Mouse (Mus musculus): Measurements from ENCODE around the gene Hbq1a.
A peak's percentile ranks its signal among the peaks of the same experiment; 100 is the strongest.
"Not testable (repeated sequence)": the region's sequence is repeated elsewhere in the genome, so short reads cannot be mapped to it uniquely, and the experiment has no call there.

The Hbq1a gene

GRCm38 (mm10) chr11:32284582-32284981, 15.3 kb upstream of the Hbq1a start:
- DNase-seq (ENCODE audit: low read depth in 1 of 2, low spot score in 2 of 2) = not testable (repeated sequence)

- DNase-seq (ENCODE audit: low read depth in 1 of 2, low spot score in 2 of 2) = no peak
Measured at GRCm38 (mm10) chr11:32285031-32285775, 14.7 kb upstream of the Hbq1a start.

GRCm38 (mm10) chr11:32285887-32286286, 14.0 kb upstream of the Hbq1a start:
- DNase-seq (ENCODE audit: low read depth in 1 of 2, low spot score in 2 of 2) = not testable (repeated sequence)

GRCm38 (mm10) chr11:32286695-32287492, 13.0 kb upstream of the Hbq1a start, which contains the start of gene Hbq1b:
Gene Hbq1b, plus strand, starts transcription at chr11:32286965.
- DNase-seq (ENCODE audit: low read depth in 1 of 2, low spot score in 2 of 2) = peak; percentile 37 to 40

GRCm38 (mm10) chr11:32287493-32287825, 12.4 kb upstream of the Hbq1a start:
- no peak for DNase-seq (ENCODE audit: low read depth in 1 of 2, low spot score in 2 of 2)

- DNase-seq (ENCODE audit: low read depth in 1 of 2, low spot score in 2 of 2) = not testable (repeated sequence)
Measured at GRCm38 (mm10) chr11:32292819-32293218, 7.0 kb upstream of the Hbq1a start.

GRCm38 (mm10) chr11:32293479-32293878, 6.4 kb upstream of the Hbq1a start:
- not testable (repeated sequence) for DNase-seq (ENCODE audit: low read depth in 1 of 2, low spot score in 2 of 2)

GRCm38 (mm10) chr11:32296203-32296602, 3.7 kb upstream of the Hbq1a start, which contains the start of gene Hba-a2:
Gene Hba-a2, plus strand, starts transcription at chr11:32296489.
- DNase-seq (ENCODE audit: low read depth in 1 of 2, low spot score in 2 of 2) = not testable (repeated sequence)

GRCm38 (mm10) chr11:32297417-32297816, 2.5 kb upstream of the Hbq1a start:
- not testable (repeated sequence) for DNase-seq (ENCODE audit: low read depth in 1 of 2, low spot score in 2 of 2)

- no peak for DNase-seq (ENCODE audit: low read depth in 1 of 2, low spot score in 2 of 2)
Measured at GRCm38 (mm10) chr11:32297866-32298531, 1.9 kb upstream of the Hbq1a start.

GRCm38 (mm10) chr11:32298532-32298918, 1.3 kb upstream of the Hbq1a start:
- DNase-seq (ENCODE audit: low read depth in 1 of 2, low spot score in 2 of 2) = no peak

GRCm38 (mm10) chr11:32300279-32301267, 704 bp downstream of the Hbq1a start:
- no peak for DNase-seq (ENCODE audit: low read depth in 1 of 2, low spot score in 2 of 2)

GRCm38 (mm10) chr11:32301506-32301905, 1.6 kb downstream of the Hbq1a start:
- no peak for DNase-seq (ENCODE audit: low read depth in 1 of 2, low spot score in 2 of 2)

GRCm38 (mm10) chr11:32302824-32303419, 3.1 kb downstream of the Hbq1a start:
- no peak for DNase-seq (ENCODE audit: low read depth in 1 of 2, low spot score in 2 of 2)

GRCm38 (mm10) chr11:32303455-32303854, 3.6 kb downstream of the Hbq1a start:
- no peak for DNase-seq (ENCODE audit: low read depth in 1 of 2, low spot score in 2 of 2)

GRCm38 (mm10) chr11:32307006-32307405, 7.1 kb downstream of the Hbq1a start:
- DNase-seq (ENCODE audit: low read depth in 1 of 2, low spot score in 2 of 2) = no peak

- DNase-seq (ENCODE audit: low read depth in 1 of 2, low spot score in 2 of 2) = no peak
Measured at GRCm38 (mm10) chr11:32309446-32309845, 9.6 kb downstream of the Hbq1a start.

GRCm38 (mm10) chr11:32309928-32310327, 10.1 kb downstream of the Hbq1a start:
- no peak for DNase-seq (ENCODE audit: low read depth in 1 of 2, low spot score in 2 of 2)

GRCm38 (mm10) chr11:32316009-32316408, 16.1 kb downstream of the Hbq1a start:
- DNase-seq (ENCODE audit: low read depth in 1 of 2, low spot score in 2 of 2) = no peak

Measured in monocyte, adult 2 months (primary cell).